Mouse (Mus musculus) hindbrain, embryonic 14.5 days (tissue): ENCODE measurements around the gene Dusp1. TPM values are rescaled to one million over a fixed set of nuclear protein-coding genes. Genes with fewer than 3 reads are reported as not detected.

ENCODE experiments used
- ATAC-seq: fragments of 200-750 bp; cut with Nextera tagmentation; 2 replicates; pipeline ENCODE4 v1.8.0; 2017; ENCODE audit warnings: moderate number of reproducible peaks, mild to moderate bottlenecking, moderate TSS enrichment, moderate library complexity; ENCODE audit not compliant: low FRiP score
- DNase-seq: peaks from one replicate; pipeline ENCODE4 v3.0.0-alpha.2; 2015; ENCODE audit warnings: low spot score
- H3K27ac ChIP-seq: fragments of 300-500 bp; sonication (generic); 2 replicates; pipeline ENCODE4 v1.5.1; 2014; ENCODE audit warnings: mild to moderate bottlenecking, moderate library complexity
- H3K27me3 ChIP-seq: fragments of 300-500 bp; sonication (generic); 2 replicates; pipeline ENCODE4 v1.6.1; 2014; ENCODE audit warnings: mild to moderate bottlenecking, low read length, mixed read lengths; ENCODE audit not compliant: control insufficient read depth, insufficient read depth
- H3K36me3 ChIP-seq: fragments of 300-500 bp; sonication (generic); replicated peaks from 2 replicates; pipeline ENCODE4 v1.6.1; 2014; ENCODE audit not compliant: control insufficient read depth, insufficient read depth
- H3K4me1 ChIP-seq: fragments of 300-500 bp; sonication (generic); replicated peaks from 2 replicates; pipeline ENCODE4 v1.6.1; 2014; ENCODE audit warnings: antibody characterized with exemption, low read length, mixed read lengths; ENCODE audit not compliant: control insufficient read depth, insufficient read depth
- H3K4me2 ChIP-seq: fragments of 300-500 bp; sonication (generic); replicated peaks from 2 replicates; pipeline ENCODE4 v1.6.1; 2014; ENCODE audit warnings: mild to moderate bottlenecking, moderate library complexity
- H3K4me3 ChIP-seq: fragments of 300-500 bp; sonication (generic); replicated peaks from 2 replicates; pipeline ENCODE4 v1.5.1; 2014; ENCODE audit warnings: mild to moderate bottlenecking, low read length
- H3K9ac ChIP-seq: fragments of 300-500 bp; sonication (generic); 2 replicates; pipeline ENCODE4 v1.6.1; 2014
- H3K9me3 ChIP-seq: fragments of 300-500 bp; sonication (generic); 2 replicates; pipeline ENCODE4 v1.6.1; 2016; ENCODE audit warnings: low read length; ENCODE audit not compliant: control insufficient read depth
- WGBS: fragments of 180-500 bp; shearing (Covaris S2); extraction: QIAGEN DNeasy Blood & Tissue Kit; methylation state at CpG from one replicate; pipeline ENCODE4 v1.1.7; 2014; 5-methylcytosine and 5-hydroxymethylcytosine counted together
- polyA plus RNA-seq: library from polyadenylated mRNA; unstranded; fragments of >200 nt; fragmentation: Nextera tagmentation; extraction: Ambion mirVana; gene quantifications from 2 replicates; pipeline ENCODE4 v1.2.1, GENCODE M21; 2014

Dusp1 gene
- polyA plus RNA-seq, 1 experiment from 2014 or later = 31.6 TPM

DNA sequence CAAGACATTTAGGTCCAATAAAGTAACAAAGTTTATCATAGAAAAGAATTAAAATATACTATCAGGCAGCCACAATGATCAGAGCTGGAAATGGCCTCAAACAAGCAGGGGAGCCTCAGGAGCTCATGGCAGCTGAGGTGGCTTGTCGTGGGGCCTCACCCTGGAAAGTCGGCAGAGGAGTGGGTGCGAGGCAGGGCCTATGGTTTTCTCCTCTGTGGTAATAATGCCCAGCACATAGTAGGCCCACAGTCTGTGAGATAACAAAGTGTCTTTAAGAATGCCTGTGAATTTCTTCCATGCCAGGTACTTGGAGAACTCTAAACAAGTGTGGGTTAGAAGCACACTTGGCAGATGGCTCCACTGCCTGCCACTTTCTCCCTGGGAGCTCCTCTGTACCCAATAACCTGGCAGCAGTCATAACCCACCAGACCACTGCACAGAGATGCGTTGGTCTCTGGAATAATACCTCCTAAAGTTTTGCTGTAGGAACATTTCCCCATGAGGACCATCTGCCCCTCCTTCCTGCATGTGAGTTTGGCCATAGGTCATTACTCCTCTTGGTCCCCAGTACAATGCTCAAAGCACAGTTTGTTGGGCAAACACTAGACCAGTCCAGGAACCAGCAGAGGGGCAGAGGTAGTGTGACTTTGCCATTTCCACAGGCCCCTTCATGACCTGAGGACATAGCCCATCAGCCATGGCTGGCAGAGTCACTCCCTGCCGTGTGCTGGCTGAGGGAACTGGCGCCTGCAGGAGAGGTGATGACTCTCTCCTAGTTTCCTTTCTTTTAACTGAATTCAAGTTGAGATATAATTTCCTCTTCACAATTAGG lies 48.3 kb downstream of the Dusp1 start:
- 80% methylated on average over 6 of the region's 6 CpGs for WGBS
- H3K4me1 ChIP-seq = no peaks in the 10 kb centered on the region
- ATAC-seq (no peak), DNase-seq (no peak)
- no peaks in the 10 kb centered on the region for H3K27me3 ChIP-seq
- H3K36me3 ChIP-seq = no peaks in the 10 kb centered on the region
- no peak overlapping the region for H3K4me3 ChIP-seq
- H3K9me3 ChIP-seq = no peaks in the 10 kb centered on the region
- no peak overlapping the region for H3K4me2 ChIP-seq
- H3K27ac ChIP-seq = no peak overlapping the region
- H3K9ac ChIP-seq = no peak overlapping the region

GRCm38 (mm10) chr17:26512961-26513360 lies 49.0 kb downstream of the Dusp1 start:
- WGBS = 77% methylated on average over 7 of the region's 7 CpGs

DNA sequence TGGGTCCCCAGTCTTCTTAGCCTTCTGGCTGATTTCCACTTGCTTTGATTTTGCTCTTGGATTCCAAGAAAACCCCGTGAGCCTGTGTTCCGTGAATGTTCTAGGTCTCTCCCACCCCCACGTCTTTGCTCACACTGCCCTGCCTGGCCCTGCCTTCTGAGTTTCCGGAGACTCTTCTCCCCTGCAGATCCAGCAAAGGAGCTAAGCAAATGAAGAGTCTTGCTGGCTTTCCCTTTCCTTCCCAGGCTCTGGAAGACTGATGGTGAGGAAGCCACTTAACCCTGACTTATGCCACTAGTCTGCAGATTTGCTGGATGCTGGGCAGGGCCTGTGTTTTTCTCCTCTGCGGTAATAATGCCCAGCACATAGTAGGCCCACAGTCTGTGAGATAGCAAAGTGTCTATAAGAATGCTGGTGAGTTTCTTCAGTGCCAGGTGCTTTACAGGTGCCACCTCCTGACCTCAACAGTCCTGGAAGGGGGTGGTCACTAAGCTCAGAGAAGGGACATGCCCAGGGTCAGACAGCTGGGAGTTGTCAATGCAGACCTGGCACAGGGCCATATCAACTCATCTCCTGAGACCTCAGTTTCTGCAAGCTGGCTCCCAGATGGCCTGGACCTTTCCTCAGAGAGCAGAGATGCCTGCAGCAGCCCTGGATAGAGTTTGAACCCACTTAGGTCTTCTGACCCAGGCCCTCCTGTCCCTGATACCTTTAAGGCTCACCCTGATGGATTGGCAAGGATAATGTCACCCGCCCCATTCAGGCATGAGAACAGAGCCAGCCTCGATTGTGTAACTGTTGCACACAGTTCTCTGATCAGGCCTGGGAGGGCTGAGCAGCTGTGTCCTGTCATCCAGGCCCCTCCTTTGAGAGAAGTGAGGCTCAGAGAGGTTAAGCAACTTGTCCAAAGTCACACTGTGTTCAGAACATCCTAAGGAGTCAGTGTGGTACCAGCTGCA lies 49.8 kb downstream of the Dusp1 start:
- 69% methylated on average over 7 of the region's 7 CpGs for WGBS
- Histone ChIP-seq H3K4me2 (no peak overlapping the region), H3K9me3 (no peaks in the 10 kb centered on the region), H3K27me3 (no peaks in the 10 kb centered on the region), H3K4me3 (no peak overlapping the region), H3K27ac (no peak overlapping the region), H3K36me3 (no peaks in the 10 kb centered on the region), H3K9ac (no peak overlapping the region), H3K4me1 (peaks cover under 1% of the 10 kb centered on the region; the same call in 1 of the 2 replicates)
- no peak for DNase-seq
- no peak for ATAC-seq

More at GRCm38 (mm10) chr17:26512961-26513360, 49.0 kb downstream of the Dusp1 start:
- Histone ChIP-seq H3K27ac (no peak overlapping the region), H3K4me1 (no peaks in the 10 kb centered on the region), H3K9me3 (no peaks in the 10 kb centered on the region), H3K4me2 (no peak overlapping the region), H3K9ac (no peak overlapping the region), H3K4me3 (no peak overlapping the region), H3K36me3 (no peaks in the 10 kb centered on the region), H3K27me3 (no peaks in the 10 kb centered on the region)
- ATAC-seq = no peak
- no peak for DNase-seq

DNA sequence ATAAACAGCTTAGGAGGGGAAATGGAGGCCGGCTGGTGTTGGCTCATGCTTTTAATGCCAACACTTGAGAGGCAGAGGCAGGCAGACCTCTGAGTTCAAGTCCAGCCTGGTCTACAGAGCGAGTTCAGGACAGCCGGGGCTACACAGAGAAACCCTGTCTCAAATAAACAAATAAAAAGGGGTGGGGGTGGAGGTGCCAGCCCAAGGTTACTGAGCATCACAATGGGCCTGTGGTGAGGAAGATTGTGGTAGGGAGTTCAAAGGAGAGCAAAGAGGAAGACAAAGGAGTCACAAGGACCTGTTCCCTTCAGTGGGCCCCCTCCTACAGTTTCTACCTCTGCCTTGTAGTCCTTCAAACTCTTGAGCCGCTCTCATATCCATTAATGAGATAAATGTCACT lies 50.7 kb downstream of the Dusp1 start:
- H3K27me3 ChIP-seq = no peaks in the 10 kb centered on the region
- H3K36me3 ChIP-seq = 0 out of 2 replicates have a peak, but pooled peaks cover 5% of the 10 kb centered on the region
- H3K4me3 ChIP-seq = no peak overlapping the region
- H3K27ac ChIP-seq = no peak overlapping the region
- ATAC-seq = no peak
- no peaks in the 10 kb centered on the region for H3K9me3 ChIP-seq
- peaks cover 9% of the 10 kb centered on the region for H3K4me1 ChIP-seq
- no peak overlapping the region for H3K9ac ChIP-seq
- H3K4me2 ChIP-seq = no peak overlapping the region
- no peak for DNase-seq
- WGBS = 48% methylated on average over 4 of the region's 4 CpGs

DNA sequence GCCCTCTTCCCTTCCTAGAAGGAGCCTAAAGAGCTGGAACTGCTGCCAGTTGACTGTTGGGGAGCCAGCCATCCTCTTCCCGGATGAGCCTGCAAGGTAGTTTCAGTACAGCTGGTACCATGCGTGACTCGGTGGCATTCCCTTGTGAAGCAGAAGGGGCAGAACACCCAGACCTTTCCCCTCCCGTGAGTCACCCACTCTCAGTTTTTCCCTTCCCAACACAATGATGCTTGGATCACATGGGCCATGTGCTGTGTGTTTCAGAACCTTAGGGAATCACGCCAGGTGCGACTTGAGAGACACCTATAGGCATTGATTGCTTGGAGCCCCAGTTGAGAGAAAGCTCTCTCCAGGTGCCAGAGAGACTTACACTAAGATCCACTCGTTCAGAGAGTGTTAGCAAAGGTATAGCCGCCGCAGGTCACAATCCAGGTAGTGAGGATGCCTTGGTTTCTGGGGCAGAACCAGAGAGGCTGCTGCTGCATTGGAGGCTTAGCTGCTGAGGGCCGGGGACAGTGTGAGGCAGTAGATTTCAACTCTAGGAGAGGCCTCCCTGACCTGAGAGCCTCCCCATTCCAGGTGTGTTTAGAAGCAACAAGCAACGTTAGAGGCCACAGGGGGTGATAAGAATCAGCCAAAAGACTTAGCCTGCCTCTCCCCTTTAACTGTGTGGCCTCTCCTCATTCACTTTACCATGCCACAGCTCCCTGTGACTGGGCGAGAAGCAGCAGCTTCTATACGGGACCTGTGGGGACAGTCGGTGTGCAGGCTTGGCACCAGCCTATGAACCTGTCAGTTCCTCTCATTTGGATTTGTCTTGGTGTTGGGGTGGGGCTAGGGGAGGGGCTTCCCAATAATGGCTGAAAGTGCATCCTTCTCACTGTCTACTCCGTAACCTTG lies 51.5 kb downstream of the Dusp1 start:
- no peak overlapping the region for H3K4me3 ChIP-seq
- H3K4me1 ChIP-seq = peaks cover 18% of the 10 kb centered on the region
- ATAC-seq = no peak
- H3K36me3 ChIP-seq = 0 out of 2 replicates have a peak, but pooled peaks cover 5% of the 10 kb centered on the region
- no peak overlapping the region for H3K27ac ChIP-seq
- no peaks in the 10 kb centered on the region for H3K9me3 ChIP-seq
- H3K27me3 ChIP-seq = no peaks in the 10 kb centered on the region
- no peak for DNase-seq
- H3K4me2 ChIP-seq = no peak overlapping the region
- WGBS = 78% methylated on average over 15 of the region's 15 CpGs
- H3K9ac ChIP-seq = no peak overlapping the region

- H3K27me3 ChIP-seq = no peaks in the 10 kb centered on the region
- peak; percentile 82 for DNase-seq
- peak overlapping the region; percentile 88 for H3K9ac ChIP-seq
- peak overlapping the region; percentile 89 for H3K4me2 ChIP-seq
- H3K9me3 ChIP-seq = no peaks in the 10 kb centered on the region
- 26% methylated on average over 25 of the region's 25 CpGs for WGBS
- peaks cover 30% of the 10 kb centered on the region for H3K4me1 ChIP-seq
- H3K27ac ChIP-seq = peak overlapping the region; percentile 99
- H3K36me3 ChIP-seq = 0 out of 2 replicates have a peak, but pooled peaks cover 5% of the 10 kb centered on the region
- H3K4me3 ChIP-seq = peak overlapping the region; percentile 82
- ATAC-seq = peak; percentile 5; the same call in 1 of the 2 replicates
Observed at GRCm38 (mm10) chr17:26508961-26509771, 52.8 kb downstream of the Dusp1 start.

GRCm38 (mm10) chr17:26508345-26508960 lies 53.5 kb downstream of the Dusp1 start:
- under 1% methylated on average over 54 of the region's 58 CpGs for WGBS
- Histone ChIP-seq H3K4me2 (peak overlapping the region; percentile 89), H3K27me3 (no peaks in the 10 kb centered on the region), H3K4me3 (peak overlapping the region; percentile 82), H3K36me3 (0 out of 2 replicates have a peak, but pooled peaks cover 5% of the 10 kb centered on the region), H3K27ac (peak overlapping the region; percentile 99), H3K9ac (peak overlapping the region; percentile 88), H3K9me3 (no peaks in the 10 kb centered on the region), H3K4me1 (peaks cover 37% of the 10 kb centered on the region)
- ATAC-seq (peak; percentile 90), DNase-seq (peak; percentile 98)

- Histone ChIP-seq H3K27ac (peak overlapping the region; percentile 99), H3K4me2 (peak overlapping the region; percentile 89), H3K36me3 (0 out of 2 replicates have a peak, but pooled peaks cover 5% of the 10 kb centered on the region), H3K4me1 (peaks cover 40% of the 10 kb centered on the region), H3K9ac (peak overlapping the region; percentile 88), H3K9me3 (no peaks in the 10 kb centered on the region), H3K4me3 (peak overlapping the region; percentile 82), H3K27me3 (no peaks in the 10 kb centered on the region)
- ATAC-seq (peak; percentile 71), DNase-seq (peak; percentile 72)
- 0% methylated on average over 46 of the region's 46 CpGs for WGBS
Observed at GRCm38 (mm10) chr17:26507966-26508344, 54.0 kb downstream of the Dusp1 start.
